Mouse (Mus musculus) ES-Bruce4 (cell line): Measurements from ENCODE around the gene Epn3.

Experiments
- CTCF ChIP-seq: IDR thresholded peaks from one replicate; pipeline ENCODE4 v1.8.1; 2011; ENCODE audit warnings: low read depth, low read length
- POLR2A ChIP-seq: IDR thresholded peaks from one replicate; pipeline ENCODE4 v1.8.1; 2011; ENCODE audit warnings: low read length; ENCODE audit not compliant: insufficient read depth

DNA sequence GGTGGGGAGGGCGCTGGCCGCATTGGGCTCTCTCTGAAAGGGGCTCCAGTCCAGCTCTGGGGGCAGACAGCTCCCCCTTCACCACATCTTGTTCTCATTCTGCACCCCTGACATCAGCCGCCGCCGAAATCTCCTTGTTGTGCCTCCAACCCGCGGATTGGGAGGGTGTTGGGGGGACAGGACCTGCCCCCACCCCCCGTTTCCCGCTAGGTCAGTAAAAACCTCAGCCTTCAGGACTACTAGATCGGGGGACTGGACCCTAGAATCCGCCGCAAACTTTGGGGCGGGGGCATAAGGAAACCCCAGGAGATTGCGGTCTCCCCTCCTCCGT lies 27.2 kb downstream of the Epn3 start:
- TF ChIP-seq POLR2A, result no peak
- no peak for TF ChIP-seq CTCF
